17 mouse cellular contexts compared by ENCODE assay signal in genomic region chr4:138111858-138112257, GRCm38 (mm10).
DNase-seq lines count a peak whose midpoint lies in the region; ATAC-seq and TF ChIP-seq lines count a peak whose summit lies in the region.
"Had no signal": no experiment of that assay in that cellular context is flagged by ENCODE, and none has a peak within 500 bp of the region (broad histone marks: within the 10 kb centered on the region; RNA-seq: fewer than 3 reads in every experiment).

No protein-coding gene starts in this region.

- no peak overlapping the region for H3ac ChIP-seq in myocyte (ENCODE audit: control insufficient read depth, insufficient read length)

- WGBS in kidney, adult 2 months = 56% methylated on average over 5 of the region's 5 CpGs
- WGBS in lung, postnatal 0 days = 77% methylated on average over 5 of the region's 5 CpGs
- WGBS in neural tube, embryonic 15.5 days = 71% methylated on average over 5 of the region's 5 CpGs

- H3K79me2 ChIP-seq in myocyte (ENCODE audit: control insufficient read depth, insufficient read depth) = no peaks in the 10 kb centered on the region

- peaks cover 24% of the 10 kb centered on the region for H3K4me1 ChIP-seq in kidney, adult 2 months (ENCODE audit: control insufficient read depth, insufficient read depth, low read length)
- H3K4me1 ChIP-seq in lung, postnatal 0 days (ENCODE audit: insufficient read depth, low read depth, low read length) = no peaks in the 10 kb centered on the region
- H3K4me1 ChIP-seq in neural tube, embryonic 15.5 days = peaks cover 17% of the 10 kb centered on the region; the same call in 1 of the 2 replicates
- H3K4me1 ChIP-seq: limb, embryonic 12.5 days had no signal

- no peak overlapping the region for H3K27ac ChIP-seq in kidney, adult 2 months (ENCODE audit: insufficient read depth, low read depth, low read length)
- H3K27ac ChIP-seq in lung, postnatal 0 days (ENCODE audit: low read length) = no peak overlapping the region
- no peak overlapping the region for H3K27ac ChIP-seq in neural tube, embryonic 15.5 days (replicated peaks)
- H3K27ac ChIP-seq: kidney, embryonic 15.5 days; limb, embryonic 12.5 days had no signal

- no peak for TF ChIP-seq EP300 in lung, postnatal 0 days (IDR thresholded peaks at IDR 0.05)

- no peaks in the 10 kb centered on the region for H3K27me3 ChIP-seq in kidney, adult 2 months (replicated peaks; ENCODE audit: control insufficient read depth, insufficient read depth, low read length)
- H3K27me3 ChIP-seq in lung, postnatal 0 days (replicated peaks; ENCODE audit: insufficient read depth, low read length) = no peaks in the 10 kb centered on the region
- no peaks in the 10 kb centered on the region for H3K27me3 ChIP-seq in myocyte (ENCODE audit: control insufficient read depth, insufficient read depth, insufficient read length)
- H3K27me3 ChIP-seq in neural tube, embryonic 15.5 days (replicated peaks) = no peaks in the 10 kb centered on the region
- H3K27me3 ChIP-seq: kidney, embryonic 15.5 days; limb, embryonic 12.5 days had no signal

- peaks cover 2% of the 10 kb centered on the region; the same call in 1 of the 2 replicates for H3K36me3 ChIP-seq in kidney, adult 2 months (ENCODE audit: control insufficient read depth, insufficient read depth, low read length)
- peaks cover 12% of the 10 kb centered on the region; the same call in 1 of the 2 replicates for H3K36me3 ChIP-seq in lung, postnatal 0 days (ENCODE audit: insufficient read depth, low read length)
- peaks cover 11% of the 10 kb centered on the region for H3K36me3 ChIP-seq in myocyte (ENCODE audit: control insufficient read depth, insufficient read depth)
- peaks cover 26% of the 10 kb centered on the region for H3K36me3 ChIP-seq in neural tube, embryonic 15.5 days

- TF ChIP-seq POLR2A in kidney, adult 2 months (IDR thresholded peaks at IDR 0.05; ENCODE audit: low read depth, low read length) = no peak
- TF ChIP-seq POLR2A in myocyte (IDR thresholded peaks at IDR 0.05; ENCODE audit: insufficient read length, low read depth) = no peak

- H3K9ac ChIP-seq in lung, postnatal 0 days (replicated peaks; ENCODE audit: low read depth) = no peak overlapping the region
- H3K9ac ChIP-seq in neural tube, embryonic 15.5 days (replicated peaks) = no peak overlapping the region
- H3K9ac ChIP-seq: kidney, embryonic 15.5 days; limb, embryonic 12.5 days; liver, postnatal 0 days had no signal

- DNase-seq in adrenal gland, postnatal 10 days = peak; percentile 23
- no peak for DNase-seq in adrenal gland, postnatal 4 days (ENCODE audit: low spot score in 2 of 2)
- DNase-seq in kidney, adult 2 months = peak; percentile 16
- DNase-seq in kidney, adult 8-10 months = no peak
- DNase-seq in lung, postnatal 10 days = peak; percentile 26
- DNase-seq in lung, postnatal 0 days (ENCODE audit: low spot score) = no peak
- DNase-seq: cerebellum, postnatal 36 days; heart, postnatal 36 days; liver, postnatal 0 days; lung, postnatal 4 days; midbrain, embryonic 14.5 days; right cerebral cortex, postnatal 14 days; thymus, adult 18-20 months had no signal

- no peak overlapping the region for H3K4me2 ChIP-seq in lung, postnatal 0 days (replicated peaks; ENCODE audit: low read depth, low read length)
- no peak overlapping the region for H3K4me2 ChIP-seq in myocyte (ENCODE audit: low read depth)
- no peak overlapping the region for H3K4me2 ChIP-seq in neural tube, embryonic 15.5 days
- H3K4me2 ChIP-seq: kidney, embryonic 15.5 days; limb, embryonic 12.5 days had no signal

- no peak for TF ChIP-seq CTCF in kidney, adult 2 months (conservative IDR thresholded peaks at IDR 0.05; ENCODE audit: insufficient read depth, insufficient read length, low read depth, low read length)
- no peak for TF ChIP-seq CTCF in lung, postnatal 0 days (IDR thresholded peaks at IDR 0.05)

- H3K9me3 ChIP-seq in lung, postnatal 0 days (ENCODE audit: low read length) = no peaks in the 10 kb centered on the region
- no peaks in the 10 kb centered on the region for H3K9me3 ChIP-seq in neural tube, embryonic 15.5 days (replicated peaks)
- H3K9me3 ChIP-seq: kidney, embryonic 15.5 days; limb, embryonic 12.5 days had no signal

- ATAC-seq in lung, postnatal 0 days = no peak
- no peak for ATAC-seq in neural tube, embryonic 15.5 days (ENCODE audit: low FRiP score)
- ATAC-seq: liver, postnatal 0 days had no signal

- H3K4me3 ChIP-seq in kidney, adult 2 months (ENCODE audit: insufficient read depth, low read depth, low read length) = no peak overlapping the region
- H3K4me3 ChIP-seq in lung, postnatal 0 days (ENCODE audit: low read depth, low read length) = no peak overlapping the region
- no peak overlapping the region for H3K4me3 ChIP-seq in myocyte
- H3K4me3 ChIP-seq in neural tube, embryonic 15.5 days (replicated peaks) = no peak overlapping the region
- H3K4me3 ChIP-seq: kidney, embryonic 15.5 days; limb, embryonic 12.5 days had no signal

TF ChIP-seq in myocyte, 11 proteins besides CTCF, POLR2A, EP300 and RAD21:
- TF ChIP-seq TCF12 (IDR thresholded peaks at IDR 0.05; ENCODE audit: insufficient read depth, poor library complexity, severe bottlenecking) (peak; percentile 31), POLR2AphosphoS2 (IDR thresholded peaks at IDR 0.05; ENCODE audit: insufficient read length, low read depth) (no peak), TCF3 (IDR thresholded peaks at IDR 0.05; ENCODE audit: insufficient read length, low read depth) (peak; percentile 55), MYOD1 (IDR thresholded peaks at IDR 0.05; ENCODE audit: control insufficient read depth in 1 of 3, insufficient read length in 2 of 3, low read depth in 2 of 3) (peak; percentile 66 to 93 (median 83)), SRF (IDR thresholded peaks at IDR 0.05; ENCODE audit: control insufficient read depth, insufficient read length, low read depth) (no peak), MYOG (IDR thresholded peaks at IDR 0.05; ENCODE audit: control insufficient read depth in 1 of 3, insufficient read depth in 1 of 3, insufficient read length in 2 of 3, low read depth in 2 of 3) (peak; percentile 83 to 94 (median 84)), USF1 (IDR thresholded peaks at IDR 0.05; ENCODE audit: low read depth) (no peak)

Comparison
In these comparisons a context has a peak if more than half of its experiments do, and no peak if none do; other contexts are left out.
1. DNase-seq: peak in adrenal gland, postnatal 10 days (single experiment), kidney, adult 2 months (single experiment) and lung, postnatal 10 days (single experiment); none in adrenal gland, postnatal 4 days (0 of 2), kidney, adult 8-10 months (0 of 2) and lung, postnatal 0 days (single experiment).